Mouse (Mus musculus) spleen, adult 2 months (tissue): ENCODE results near the gene Ctxn2.

Experiments
- CTCF ChIP-seq: fragments of 200-500 bp; IDR thresholded peaks from 2 replicates; pipeline ENCODE4 v1.5.1; 2011; ENCODE audit warnings: mild to moderate bottlenecking, inconsistent platforms; ENCODE audit not compliant: insufficient read depth, insufficient read length, insufficient replicate concordance; ENCODE audit errors: extremely low read depth
- POLR2A ChIP-seq: fragments of 200-500 bp; IDR thresholded peaks from 2 replicates; pipeline ENCODE4 v1.6.1; 2011; ENCODE audit warnings: low read depth, low read length, inconsistent platforms

DNA sequence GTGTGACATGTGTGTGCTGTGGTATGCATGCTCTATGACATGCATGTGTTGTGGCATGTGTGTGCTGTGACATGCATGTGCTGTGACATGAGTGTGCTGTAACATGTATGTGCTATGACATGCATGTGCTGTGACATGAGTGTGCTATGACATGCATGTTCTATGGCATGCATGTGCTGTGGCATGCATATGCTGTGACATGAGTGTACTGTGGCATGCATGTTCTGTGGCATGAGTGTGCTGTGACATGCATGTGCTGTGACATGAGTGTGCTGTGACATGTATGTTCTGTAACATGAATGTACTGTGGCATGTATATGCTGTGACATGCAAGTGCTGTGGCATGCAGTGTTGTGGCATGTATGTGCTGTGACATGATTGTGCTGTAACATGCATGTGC, 56.4 kb downstream of the Ctxn2 start:
- TF ChIP-seq CTCF: no peak
- no peak for TF ChIP-seq POLR2A
